Mouse (Mus musculus) stomach, postnatal 0 days (tissue): ENCODE results near the gene Pogz.

Experiments used
- CTCF ChIP-seq: IDR thresholded peaks from 2 replicates; pipeline ENCODE4 v1.5.1; 2016; ENCODE audit warnings: antibody characterized with exemption, low read depth, mild to moderate bottlenecking, moderate library complexity
- EP300 ChIP-seq: optimal IDR thresholded peaks from 2 replicates; pipeline ENCODE3; 2016; ENCODE audit warnings: antibody characterized with exemption

DNA sequence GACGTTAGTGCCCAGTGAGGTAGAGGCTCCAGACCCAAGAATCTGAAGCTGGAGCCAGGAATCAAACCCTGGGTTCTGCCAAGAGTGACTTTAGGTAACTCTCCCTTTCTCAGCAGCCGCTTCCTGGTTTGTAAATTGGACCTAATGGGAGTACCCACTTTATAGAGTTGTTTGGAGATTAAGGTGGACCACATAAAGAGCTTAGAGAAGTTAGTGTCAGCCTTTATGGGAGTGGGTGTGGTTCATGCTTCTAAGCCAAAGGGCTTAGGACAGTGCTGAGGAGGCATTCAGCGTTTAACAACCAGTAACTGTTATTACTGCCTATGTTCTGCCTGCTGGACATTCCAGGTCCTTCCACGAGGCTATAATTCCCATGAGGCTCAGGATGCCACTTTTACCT is 81.5 kb downstream of the Pogz start:
- no peak for TF ChIP-seq EP300
- no peak for TF ChIP-seq CTCF
